Mouse (Mus musculus) layer of hippocampus, postnatal 25 days (tissue): ENCODE data around the gene Gli1. TPM values are rescaled to one million over a fixed set of nuclear protein-coding genes. Genes with fewer than 3 reads are reported as not detected.
"Not testable (repeated sequence)": the region's sequence is repeated elsewhere in the genome, so short reads cannot be mapped to it uniquely, and the experiment has no call there.

Experiments used
- DNase-seq, 2 experiments: peaks; one replicate each; pipeline ENCODE4 v3.0.0; 2022; ENCODE audit warnings: mixed read lengths in 2 of 2, low spot score in 1 of 2; ENCODE audit errors: extremely low spot score in 1 of 2
- total RNA-seq, 2 experiments: library from RNA; stranded (reverse); gene quantifications; 2 replicates each; pipeline ENCODE4 v1.2.3; 2021

The Gli1 gene
- total RNA-seq, 2 experiments from 2014 or later = 2.1 to 3.3 TPM

DNA sequence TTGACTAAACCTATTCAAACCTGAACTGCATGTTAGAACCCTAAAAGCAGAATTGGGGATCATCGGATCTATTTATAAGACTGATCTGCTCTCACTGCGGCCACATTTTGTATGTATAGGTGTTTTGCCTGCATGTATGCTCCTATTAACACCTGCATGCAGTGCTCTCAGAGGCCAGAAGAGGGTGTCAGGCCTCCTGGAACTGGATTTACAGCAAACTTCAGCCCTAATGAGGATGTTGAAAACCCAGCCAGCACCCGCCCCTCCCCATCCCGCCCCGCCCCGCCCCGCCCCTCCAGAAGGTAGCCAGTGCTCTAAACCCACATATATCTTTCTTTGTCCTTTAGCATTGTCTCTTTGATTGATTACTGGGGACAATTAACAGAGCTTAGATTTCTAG lies 17.3 kb downstream of the Gli1 start:
- DNase-seq = no peak

DNA sequence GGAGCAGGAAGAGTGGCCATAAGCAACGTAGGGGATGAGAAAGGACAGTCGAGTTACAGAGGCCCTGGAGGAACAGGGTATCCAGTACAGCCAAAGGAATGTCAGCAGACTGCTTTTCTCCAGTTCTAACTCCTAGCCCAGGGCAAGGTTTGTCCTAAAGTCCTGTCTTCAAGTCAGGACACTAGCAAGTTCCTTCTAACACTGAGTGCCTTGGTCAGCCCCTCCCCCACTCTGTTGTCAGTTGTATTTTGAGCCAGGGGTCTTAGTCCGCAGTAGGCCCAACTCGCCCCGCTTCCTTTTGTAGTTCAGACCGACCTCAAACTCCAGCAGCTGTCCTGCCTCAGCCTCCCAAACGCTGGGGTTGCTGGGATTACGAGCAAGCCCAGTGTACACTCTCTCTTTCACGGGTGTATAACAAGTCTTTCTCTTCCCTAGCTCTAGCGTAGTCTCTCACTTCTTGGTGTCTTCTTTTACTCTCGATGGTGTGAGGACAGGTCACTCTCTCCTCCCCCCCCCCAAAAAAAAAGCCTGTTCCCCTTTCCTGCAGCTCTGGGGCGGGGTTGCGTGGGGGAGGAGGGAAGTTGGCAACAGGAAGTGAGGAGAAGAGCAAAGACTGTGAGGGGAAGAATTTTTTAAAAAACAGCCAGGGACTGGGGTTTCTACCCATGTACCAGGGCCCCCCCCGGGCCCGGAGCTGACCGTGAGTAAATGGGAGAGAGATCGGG lies 18.5 kb downstream of the Gli1 start:
- no peak for DNase-seq

DNA sequence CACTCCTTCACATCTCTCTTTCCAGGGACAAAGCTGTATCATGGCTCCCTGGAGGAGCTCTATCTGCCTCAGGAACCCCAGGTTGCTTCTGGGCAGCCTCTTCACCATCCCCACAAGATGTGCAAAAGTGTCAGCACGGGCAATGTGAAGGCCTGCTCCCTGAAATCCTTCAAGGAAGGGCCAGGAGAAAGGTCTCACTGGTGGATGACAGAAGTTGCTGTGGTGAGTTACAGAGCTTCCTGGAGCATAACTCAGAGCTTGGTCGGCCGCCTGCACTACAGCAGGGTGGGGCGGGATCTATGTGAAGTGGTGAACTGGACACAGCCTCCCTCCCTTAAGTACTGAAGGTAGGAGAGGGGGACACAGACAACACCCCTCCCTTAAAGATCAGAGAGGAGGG lies 19.1 kb downstream of the Gli1 start:
- no peak for DNase-seq

DNA sequence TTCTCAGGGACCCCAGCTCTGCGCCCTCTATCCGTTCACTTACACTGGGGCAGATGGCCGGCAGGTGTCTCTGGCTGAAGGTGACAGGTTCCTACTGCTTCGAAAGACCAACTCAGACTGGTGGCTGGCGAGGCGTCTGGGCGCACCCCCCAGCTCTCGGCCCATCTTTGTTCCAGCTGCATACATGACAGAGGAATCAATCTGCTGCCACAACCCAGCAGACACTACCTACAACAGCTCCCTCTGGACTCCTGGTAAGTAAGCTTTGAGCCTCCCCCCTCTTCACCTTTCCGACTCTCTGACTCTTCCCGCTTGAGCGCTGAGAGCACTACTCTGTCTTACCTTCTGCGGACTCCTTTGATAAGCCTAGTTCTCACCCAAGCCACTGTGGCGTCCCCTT lies 19.6 kb downstream of the Gli1 start:
- no peak for DNase-seq

DNA sequence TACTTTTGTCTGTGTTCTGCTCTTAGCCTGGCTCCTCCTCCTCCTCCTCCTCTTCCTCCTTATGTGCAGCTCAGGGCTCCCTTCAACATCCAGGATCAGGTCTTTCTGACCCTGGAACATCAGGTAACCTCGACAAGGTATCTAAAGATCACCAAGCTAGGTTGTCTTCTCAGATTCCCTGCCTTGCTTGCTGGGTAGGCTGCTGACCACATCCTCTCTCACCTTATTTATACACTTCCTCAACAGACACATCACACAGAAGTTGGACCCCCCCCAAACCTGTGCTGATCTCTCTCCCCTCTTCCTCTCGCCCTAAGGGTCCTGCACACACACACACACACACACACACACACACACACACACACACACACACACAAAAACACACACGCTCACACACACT lies 20.2 kb downstream of the Gli1 start, which contains the start of gene Arhgap9:
TSS of gene Arhgap9 (plus strand) at position 344 of the 400 bp plus-strand sequence.
- no peak for DNase-seq

DNA sequence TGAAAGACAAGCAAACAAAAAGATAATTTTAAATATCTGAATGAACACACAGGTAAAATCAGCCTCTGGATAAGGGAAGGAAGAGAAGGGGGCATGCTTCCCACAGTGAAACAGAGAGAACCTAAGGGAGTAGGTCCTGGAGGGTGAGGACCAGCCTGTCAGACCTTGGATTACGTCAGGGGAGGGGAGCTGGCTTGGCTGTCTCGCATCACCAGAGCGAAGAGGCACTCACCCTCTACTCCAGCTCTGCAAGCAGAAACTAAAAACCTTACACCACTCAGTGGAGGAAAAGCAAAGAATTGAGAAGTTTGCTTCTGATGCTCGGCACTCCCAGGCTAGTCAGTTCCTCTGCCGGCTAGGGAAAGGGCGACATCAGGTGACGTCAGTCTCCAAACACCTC lies 21.8 kb downstream of the Gli1 start:
- DNase-seq = no peak

DNA sequence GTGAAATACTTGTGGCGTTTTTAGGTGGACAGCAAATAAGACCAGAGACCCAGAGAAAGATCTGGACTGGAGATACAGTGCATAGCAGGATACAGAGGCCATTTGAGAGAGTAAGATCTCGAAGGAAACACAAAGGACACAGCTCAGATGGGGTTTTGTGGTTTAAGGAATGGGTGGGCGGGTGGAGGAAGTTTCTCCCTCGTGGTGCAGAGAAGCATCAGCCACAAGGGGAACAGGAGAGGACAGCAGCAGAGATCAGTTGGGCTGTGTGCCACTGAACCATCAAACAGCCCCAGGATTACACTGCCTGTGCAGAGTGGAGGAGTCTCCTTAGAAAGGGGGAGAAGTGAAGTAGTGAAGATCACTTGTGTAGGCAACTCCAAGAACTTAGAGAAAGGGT lies 23.8 kb downstream of the Gli1 start:
- no peak for DNase-seq

DNA sequence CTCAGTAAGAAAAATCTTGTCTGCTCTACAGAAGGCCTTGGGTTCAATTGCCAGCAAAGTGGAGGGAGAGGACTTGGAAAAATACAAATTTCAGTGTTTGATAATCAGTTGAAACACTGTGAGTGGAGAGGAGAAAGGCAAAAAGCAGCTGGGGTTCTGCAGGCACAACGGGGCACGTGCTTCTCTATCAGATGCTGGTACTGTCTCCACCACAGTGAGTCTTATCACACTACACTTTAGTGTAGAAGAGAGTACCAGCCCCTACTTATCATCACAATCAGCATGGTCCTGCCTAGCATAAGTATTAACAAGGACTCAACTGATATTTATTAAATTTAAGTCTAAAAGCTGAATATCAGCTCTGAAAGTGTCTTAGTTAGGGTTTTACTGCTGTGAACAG lies 24.5 kb downstream of the Gli1 start:
- no peak for DNase-seq

DNA sequence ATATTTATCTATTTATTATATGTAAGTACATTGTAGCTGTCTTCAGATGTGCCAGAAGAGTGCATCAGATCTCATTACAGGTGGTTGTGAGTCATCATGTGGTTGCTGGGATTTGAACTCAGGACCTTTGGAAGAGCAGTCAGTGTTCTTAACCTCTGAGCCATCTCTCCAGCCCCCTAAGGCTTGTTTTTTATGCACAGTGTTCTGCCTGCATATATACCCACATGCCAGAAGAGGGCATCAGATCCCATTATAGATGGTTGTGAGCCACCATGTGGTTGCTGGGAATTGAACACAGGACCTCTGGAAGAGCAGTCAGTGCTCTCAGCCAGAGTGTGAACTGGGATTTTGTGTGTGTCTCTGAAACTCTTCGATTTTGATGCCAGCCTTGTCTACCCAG lies 26.8 kb downstream of the Gli1 start:
- not testable (repeated sequence) for DNase-seq

DNA sequence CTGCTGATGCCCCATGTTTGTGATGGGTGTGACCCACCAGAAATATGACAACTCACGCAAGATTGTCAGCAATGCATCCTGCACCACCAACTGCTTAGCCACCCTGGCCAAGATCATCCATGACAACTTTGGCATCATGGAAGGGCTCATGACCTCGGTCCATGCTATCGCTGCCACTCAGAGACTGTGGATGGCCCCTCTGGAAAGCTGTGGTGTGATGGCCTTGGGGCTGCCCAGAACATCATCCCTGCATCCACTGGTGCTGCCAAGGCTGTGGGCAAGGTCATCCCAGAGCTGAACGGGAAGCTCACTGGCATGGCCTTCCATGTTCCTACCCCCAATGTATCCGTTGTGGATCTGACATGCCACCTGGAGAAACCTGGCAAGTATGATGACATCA lies 28.3 kb downstream of the Gli1 start:
- DNase-seq = not testable (repeated sequence)

DNA sequence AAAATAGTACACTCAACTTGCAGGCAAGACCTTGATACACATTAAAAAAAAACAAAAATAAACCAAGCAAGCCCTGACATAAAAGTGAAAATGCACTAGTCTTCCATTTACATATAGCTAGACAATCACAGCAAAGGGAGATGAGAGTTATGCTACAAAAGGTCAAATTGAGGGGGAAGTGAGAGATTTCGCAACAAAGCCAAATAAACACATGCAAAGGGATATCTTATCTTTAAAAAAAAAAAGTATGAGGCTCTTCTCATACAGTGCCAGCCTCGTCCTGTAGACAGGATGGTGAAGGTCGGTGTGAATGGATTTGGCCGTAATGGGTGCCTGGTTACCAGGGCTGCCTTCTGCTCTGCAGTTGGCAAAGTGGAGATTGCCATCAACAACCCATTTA lies 28.9 kb downstream of the Gli1 start:
- no peak for DNase-seq

DNA sequence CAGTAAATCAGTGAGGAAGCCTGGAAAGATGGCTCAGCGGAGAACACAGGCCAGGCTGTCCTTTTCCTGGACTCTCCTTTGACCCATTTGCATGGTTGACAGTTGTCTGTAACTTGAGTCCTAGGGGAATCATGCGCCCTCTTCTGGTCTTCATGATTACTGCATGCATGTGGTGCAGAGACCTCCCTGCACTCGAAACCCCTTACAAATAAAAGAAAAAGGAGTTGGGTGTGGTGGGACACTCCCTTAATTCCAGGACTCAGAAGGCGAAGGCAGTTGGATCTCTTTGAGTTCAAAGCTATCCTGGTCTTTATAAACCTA lies 29.5 kb downstream of the Gli1 start:
- peak; percentile 51 to 85 for DNase-seq

DNA sequence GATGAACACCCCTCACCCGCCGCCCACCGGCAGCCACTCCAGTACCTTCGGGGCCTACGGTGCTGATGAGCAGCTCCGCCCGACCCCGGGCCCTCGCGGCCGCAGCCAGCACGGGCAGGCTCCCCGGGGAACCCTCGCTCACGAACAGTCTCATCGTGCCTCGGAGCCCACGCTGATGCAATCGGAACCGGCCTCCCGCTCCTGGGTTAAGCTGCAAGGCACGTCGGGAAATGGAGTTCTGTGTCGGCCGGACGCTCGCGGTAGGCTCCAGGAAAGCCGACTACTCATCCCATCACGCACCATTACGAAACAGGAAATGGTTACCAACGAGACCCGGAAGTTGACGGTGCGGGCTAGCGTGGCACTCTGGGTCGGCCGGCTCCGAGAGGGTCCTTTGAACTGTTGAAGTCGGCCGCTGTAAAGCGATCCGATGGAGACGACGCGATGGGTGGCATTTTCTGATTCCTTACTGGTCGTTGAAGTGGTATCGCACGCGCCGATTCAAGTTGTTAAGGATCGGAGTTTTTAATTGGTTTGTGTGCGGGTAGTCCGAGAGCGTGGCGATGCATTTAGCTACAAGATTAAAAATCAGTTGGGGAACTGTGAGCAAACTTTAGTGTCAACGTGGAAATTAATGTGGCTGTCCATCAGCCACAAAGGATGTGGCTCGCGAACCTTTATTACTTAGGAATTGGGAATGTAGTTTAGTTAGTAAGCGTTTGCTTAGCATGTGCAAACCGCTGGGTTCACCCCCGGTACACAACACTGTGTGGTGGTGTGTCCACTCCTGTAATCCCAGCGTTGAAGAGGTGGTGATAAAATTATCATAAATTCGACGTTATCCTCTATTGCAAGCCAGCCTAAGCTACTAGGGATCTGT lies 30.1 kb downstream of the Gli1 start, which contains the start of gene Mars:
TSS of gene Mars (minus strand) at position 311 of the 880 bp plus-strand sequence.
- peak; percentile 81 to 84 for DNase-seq

DNA sequence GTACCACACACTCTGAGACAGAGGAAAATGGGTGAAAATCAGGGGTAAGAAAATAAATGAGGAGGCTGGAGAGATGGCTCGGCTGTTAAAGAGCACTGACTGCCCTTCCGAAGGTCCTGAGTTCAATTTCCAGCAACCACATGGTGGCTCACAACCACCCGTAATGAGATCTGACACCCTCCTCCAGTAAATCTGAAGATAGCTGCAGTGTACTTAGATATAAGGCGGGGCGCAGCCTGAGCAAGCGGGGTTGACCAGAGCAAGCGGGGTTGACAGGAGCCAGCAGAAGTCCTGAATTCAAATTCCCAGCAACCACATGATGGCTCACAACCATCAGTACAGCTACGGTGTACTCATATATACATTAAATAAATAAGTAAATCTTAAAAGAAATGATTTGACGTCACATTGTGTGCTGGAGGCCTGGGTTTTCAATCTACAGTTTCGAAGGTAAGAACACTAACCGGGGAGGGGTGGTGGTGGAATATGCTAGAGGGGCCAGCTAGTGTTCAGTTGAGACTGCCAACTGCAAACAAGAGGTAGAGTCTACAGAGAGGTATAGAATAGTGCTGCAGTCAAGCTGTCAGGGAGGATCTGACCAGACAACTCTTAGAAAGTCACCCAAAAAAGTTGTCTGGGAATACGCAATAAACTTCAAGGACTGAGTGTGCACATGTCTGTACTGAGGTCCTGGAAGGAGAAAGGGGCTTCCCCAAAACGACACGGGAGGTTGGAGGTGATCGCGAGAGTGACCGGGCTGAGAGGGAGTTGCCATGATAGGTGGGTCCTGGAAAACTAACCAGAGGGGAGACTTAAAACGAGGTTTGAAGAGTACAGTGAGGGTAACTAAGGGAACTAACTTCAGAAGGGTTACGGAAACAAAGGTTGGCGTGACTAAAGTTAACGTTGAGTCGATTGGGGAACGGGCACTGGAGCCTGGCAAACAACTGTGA lies 31.0 kb downstream of the Gli1 start:
- DNase-seq = no peak

DNA sequence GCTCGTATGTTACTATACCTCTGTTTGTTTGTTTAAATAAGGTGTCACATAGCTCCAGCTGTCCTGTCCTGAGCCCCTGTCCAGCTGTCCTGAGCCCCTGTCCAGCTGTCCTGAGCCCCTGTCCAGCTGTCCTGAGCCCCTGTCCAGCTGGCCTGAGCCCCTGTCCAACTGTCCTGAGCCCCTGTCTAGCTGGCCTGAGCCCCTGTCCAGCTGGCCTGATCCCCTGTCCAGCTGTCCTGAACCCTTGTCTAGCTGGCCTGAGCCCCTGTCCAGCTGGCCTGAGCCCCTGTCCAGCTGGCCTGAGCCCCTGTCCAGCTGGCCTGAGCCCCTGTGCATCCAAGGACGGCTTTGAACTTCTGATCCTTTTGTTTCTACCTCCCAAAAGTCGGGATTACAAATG lies 32.6 kb downstream of the Gli1 start:
- not testable (repeated sequence) for DNase-seq

DNA sequence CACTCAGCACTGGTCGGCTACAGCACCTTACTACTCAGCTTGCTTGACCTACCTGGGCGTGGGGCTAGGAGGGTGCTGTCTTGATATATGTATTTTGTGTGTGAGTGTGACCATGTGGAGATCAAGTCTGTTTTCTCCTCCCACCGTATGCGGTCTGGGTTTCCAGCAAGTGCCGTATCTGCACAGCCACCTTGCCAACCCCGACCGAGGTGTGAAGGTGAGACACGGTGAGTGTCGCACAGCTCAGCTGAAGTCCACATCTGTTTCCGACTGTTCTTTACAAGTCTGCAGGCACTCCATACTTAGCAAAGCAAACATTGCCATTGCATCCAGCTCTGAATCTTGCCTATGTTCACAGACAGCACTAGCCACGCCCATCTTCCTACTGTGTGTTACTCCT lies 38.6 kb downstream of the Gli1 start:
- DNase-seq = no peak

DNA sequence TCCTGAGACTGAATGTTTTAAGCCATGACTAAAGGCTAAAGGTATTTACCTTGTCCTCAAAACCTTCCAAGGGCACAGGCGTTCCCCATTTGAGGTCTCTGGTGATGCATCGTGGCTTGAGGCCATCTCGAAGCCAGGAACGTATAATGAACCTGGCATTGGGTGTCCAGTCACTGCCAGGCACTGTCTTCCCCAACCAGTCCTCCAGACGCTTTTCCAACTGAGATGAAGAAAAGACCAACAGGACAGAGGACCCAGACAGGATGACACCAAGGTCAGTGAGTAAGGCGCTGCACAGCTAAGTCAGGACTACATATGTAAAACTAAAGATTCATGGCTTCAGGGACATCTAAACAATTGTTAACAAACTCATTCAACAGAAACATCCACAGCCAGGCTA lies 41.4 kb downstream of the Gli1 start:
- DNase-seq = no peak

DNA sequence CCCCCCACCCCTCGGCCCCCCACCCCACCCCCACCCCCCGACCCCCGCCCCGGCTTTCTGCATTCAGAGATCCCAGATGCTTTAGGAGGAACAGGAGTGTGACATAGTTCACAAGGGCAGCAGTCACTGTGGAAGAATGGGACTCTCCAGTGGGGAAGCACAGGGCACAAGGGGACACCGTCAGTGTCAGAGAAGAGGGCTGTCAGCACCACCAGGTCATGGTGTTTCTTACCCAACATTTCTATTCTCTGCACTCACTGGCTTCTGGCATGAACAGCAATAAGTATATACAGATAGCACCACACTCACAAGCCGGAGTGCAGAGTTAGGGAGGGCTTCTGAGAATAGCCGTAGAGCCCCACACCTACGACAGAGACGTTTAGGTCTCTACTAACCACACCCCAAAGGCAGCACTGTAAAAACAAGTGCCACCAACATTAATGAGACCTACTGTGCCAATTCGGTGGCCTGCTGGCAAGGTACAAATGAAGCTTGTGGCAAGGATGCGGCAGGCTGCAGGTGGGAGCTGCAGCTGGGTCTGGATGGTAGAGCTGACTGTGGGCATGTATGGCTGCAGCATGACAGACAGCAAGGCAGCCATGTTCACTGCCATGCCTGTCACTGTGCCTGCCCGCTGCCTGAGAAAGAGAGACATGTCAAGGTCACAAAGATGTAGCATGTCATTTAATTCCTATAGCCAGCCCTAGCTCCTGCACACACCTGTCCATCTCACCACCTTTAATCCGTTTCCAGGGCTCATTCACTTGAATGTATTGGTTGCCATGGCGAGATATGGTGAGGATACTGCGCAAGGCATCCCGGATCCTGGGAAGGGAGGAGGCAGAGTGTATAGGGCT lies 44.5 kb downstream of the Gli1 start:
- no peak for DNase-seq

DNA sequence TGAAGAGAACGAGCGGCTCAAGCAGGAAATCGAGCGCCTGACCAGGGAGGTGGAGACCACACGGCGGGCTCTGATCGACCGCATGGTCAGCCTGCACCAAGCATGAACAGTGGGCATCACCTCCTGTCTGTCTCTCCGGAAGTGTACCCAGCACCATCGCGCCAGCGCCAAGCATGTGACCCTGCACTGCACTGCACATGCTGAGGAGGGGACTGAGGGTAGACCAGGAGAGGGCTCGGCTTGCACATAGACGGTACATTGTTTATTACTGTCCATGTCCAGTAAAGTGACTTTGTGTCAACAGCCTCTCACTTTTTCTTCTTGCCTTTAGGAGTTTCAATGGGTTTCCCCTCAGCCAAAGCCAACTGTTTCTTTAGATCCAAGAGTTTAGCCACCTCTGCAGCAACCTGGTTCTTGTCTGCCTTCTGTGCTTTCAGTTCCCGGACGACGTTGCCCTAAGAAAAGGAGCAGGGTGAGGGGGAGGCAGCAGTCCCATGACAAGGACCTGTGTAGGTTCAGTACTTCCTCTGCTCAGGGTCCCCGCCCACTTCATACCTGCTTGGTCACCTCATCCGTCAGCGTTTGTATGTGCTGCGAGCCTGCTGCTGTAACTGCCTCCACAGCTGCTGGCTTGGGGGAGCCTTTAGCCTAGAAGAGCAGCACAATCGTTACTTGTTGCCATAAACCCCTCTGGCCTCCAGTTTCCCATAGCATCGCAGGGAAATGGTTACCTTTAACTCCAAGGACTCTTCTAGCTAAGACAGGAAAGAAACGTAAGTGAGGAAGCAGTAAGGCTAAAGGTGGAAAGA lies 45.6 kb downstream of the Gli1 start:
- DNase-seq = no peak
